Mouse (Mus musculus): ENCODE measurements around the gene Ptcra. TPM values are rescaled to one million over a fixed set of nuclear protein-coding genes. Genes with fewer than 3 reads are reported as not detected.

The Ptcra gene
- polyA plus RNA-seq, 1 experiment from 2014 or later, result 0.32 TPM

GRCm38 (mm10) chr17:46714756-46715481 is 48.6 kb downstream of the Ptcra start:
- WGBS, result 92% methylated on average over 11 of the region's 11 CpGs

DNA sequence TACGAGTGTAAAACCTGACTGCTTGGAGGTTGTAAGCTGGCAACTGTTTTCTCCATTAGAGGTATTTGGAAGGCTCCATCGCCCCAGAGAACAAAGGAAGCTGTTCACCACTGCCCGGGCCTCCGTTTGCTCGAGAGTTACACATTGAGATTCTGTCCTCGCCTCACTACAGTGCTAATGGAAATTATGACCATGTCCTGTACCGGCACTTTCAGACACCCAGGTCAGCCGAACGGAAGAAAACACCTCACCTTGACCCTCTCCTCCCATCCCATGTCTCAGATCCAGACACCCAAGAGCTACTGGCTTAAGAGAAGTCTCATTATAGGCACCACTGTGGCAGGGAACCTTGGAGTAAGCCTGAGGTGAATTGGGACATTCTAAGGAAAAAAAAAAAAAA is 49.7 kb downstream of the Ptcra start:
- no peak overlapping the region for H3K4me3 ChIP-seq (ENCODE audit: low read depth, low read length)
- WGBS, result 92% methylated on average over 9 of the region's 9 CpGs
- DNase-seq (ENCODE audit: low spot score) (no peak), ATAC-seq (replicated peaks; ENCODE audit: insufficient number of reproducible peaks, low FRiP score, low TSS enrichment, low read depth) (no peak)
- no peaks in the 10 kb centered on the region; the same call in none of the 2 replicates for H3K36me3 ChIP-seq (replicated peaks; ENCODE audit: control insufficient read depth, insufficient read depth, low read depth, low read length)
- no peaks in the 10 kb centered on the region for H3K9me3 ChIP-seq (replicated peaks; ENCODE audit: control insufficient read depth, low read length)
- no peaks in the 10 kb centered on the region for H3K27me3 ChIP-seq (ENCODE audit: control insufficient read depth, insufficient read depth, low read length)
- no peak overlapping the region for H3K4me2 ChIP-seq (ENCODE audit: low read depth, low read length)
- no peak overlapping the region for H3K27ac ChIP-seq (replicated peaks; ENCODE audit: low read depth, low read length)
- H3K9ac ChIP-seq (replicated peaks; ENCODE audit: low read length), result no peak overlapping the region
- no peaks in the 10 kb centered on the region for H3K4me1 ChIP-seq (ENCODE audit: control insufficient read depth, insufficient read depth, low read length)

More at GRCm38 (mm10) chr17:46714756-46715481, 48.6 kb downstream of the Ptcra start:
- DNase-seq (ENCODE audit: low spot score) (no peak), ATAC-seq (replicated peaks; ENCODE audit: insufficient number of reproducible peaks, low FRiP score, low TSS enrichment, low read depth) (no peak)
- Histone ChIP-seq H3K4me2 (ENCODE audit: low read depth, low read length) (no peak overlapping the region), H3K4me1 (ENCODE audit: control insufficient read depth, insufficient read depth, low read length) (no peaks in the 10 kb centered on the region), H3K36me3 (replicated peaks; ENCODE audit: control insufficient read depth, insufficient read depth, low read depth, low read length) (no peaks in the 10 kb centered on the region; the same call in none of the 2 replicates), H3K27me3 (ENCODE audit: control insufficient read depth, insufficient read depth, low read length) (no peaks in the 10 kb centered on the region), H3K27ac (replicated peaks; ENCODE audit: low read depth, low read length) (no peak overlapping the region), H3K9me3 (replicated peaks; ENCODE audit: control insufficient read depth, low read length) (no peaks in the 10 kb centered on the region), H3K9ac (replicated peaks; ENCODE audit: low read length) (no peak overlapping the region), H3K4me3 (ENCODE audit: low read depth, low read length) (no peak overlapping the region)

- WGBS, result 75% methylated on average over 7 of the region's 7 CpGs
- peak overlapping the region; percentile 87 for H3K4me2 ChIP-seq (ENCODE audit: low read depth, low read length)
- H3K9ac ChIP-seq (replicated peaks; ENCODE audit: low read length), result peak overlapping the region; percentile 85
- no peak for DNase-seq (ENCODE audit: low spot score)
- H3K36me3 ChIP-seq (replicated peaks; ENCODE audit: control insufficient read depth, insufficient read depth, low read depth, low read length), result no peaks in the 10 kb centered on the region; the same call in none of the 2 replicates
- ATAC-seq (replicated peaks; ENCODE audit: insufficient number of reproducible peaks, low FRiP score, low TSS enrichment, low read depth), result no peak
- no peaks in the 10 kb centered on the region for H3K27me3 ChIP-seq (ENCODE audit: control insufficient read depth, insufficient read depth, low read length)
- no peak overlapping the region for H3K27ac ChIP-seq (replicated peaks; ENCODE audit: low read depth, low read length)
- peak overlapping the region; percentile 97 for H3K4me3 ChIP-seq (ENCODE audit: low read depth, low read length)
- no peaks in the 10 kb centered on the region for H3K9me3 ChIP-seq (replicated peaks; ENCODE audit: control insufficient read depth, low read length)
- H3K4me1 ChIP-seq (ENCODE audit: control insufficient read depth, insufficient read depth, low read length), result no peaks in the 10 kb centered on the region
These were observed 51.1 kb downstream of the Ptcra start for GRCm38 (mm10) chr17:46712442-46712841.

- H3K27me3 ChIP-seq (ENCODE audit: control insufficient read depth, insufficient read depth, low read length), result no peaks in the 10 kb centered on the region
- peak; percentile 56; the same call in 1 of the 2 replicates for ATAC-seq (replicated peaks; ENCODE audit: insufficient number of reproducible peaks, low FRiP score, low TSS enrichment, low read depth)
- H3K4me1 ChIP-seq (ENCODE audit: control insufficient read depth, insufficient read depth, low read length), result no peaks in the 10 kb centered on the region
- peak; percentile 10 for DNase-seq (ENCODE audit: low spot score)
- H3K4me3 ChIP-seq (ENCODE audit: low read depth, low read length), result peak overlapping the region; percentile 97
- H3K36me3 ChIP-seq (replicated peaks; ENCODE audit: control insufficient read depth, insufficient read depth, low read depth, low read length), result no peaks in the 10 kb centered on the region; the same call in none of the 2 replicates
- H3K9ac ChIP-seq (replicated peaks; ENCODE audit: low read length), result peak overlapping the region; percentile 85
- no peaks in the 10 kb centered on the region for H3K9me3 ChIP-seq (replicated peaks; ENCODE audit: control insufficient read depth, low read length)
- peak overlapping the region; percentile 87 for H3K4me2 ChIP-seq (ENCODE audit: low read depth, low read length)
- H3K27ac ChIP-seq (replicated peaks; ENCODE audit: low read depth, low read length), result peak overlapping the region; percentile 56; the same call in 1 of the 2 replicates
- WGBS, result under 1% methylated on average over 75 of the region's 76 CpGs
These were observed 51.8 kb downstream of the Ptcra start for GRCm38 (mm10) chr17:46711612-46712271.

- no peaks in the 10 kb centered on the region; the same call in 1 of the 2 replicates for H3K36me3 ChIP-seq (replicated peaks; ENCODE audit: control insufficient read depth, insufficient read depth, low read depth, low read length)
- H3K9me3 ChIP-seq (replicated peaks; ENCODE audit: control insufficient read depth, low read length), result no peaks in the 10 kb centered on the region
- peak; percentile 98 for DNase-seq (ENCODE audit: low spot score)
- peak within 1 kb of the TSS; percentile 97 for H3K4me3 ChIP-seq (ENCODE audit: low read depth, low read length)
- WGBS, result 9% methylated on average over 36 of the region's 36 CpGs
- peak within 1 kb of the TSS; percentile 56; the same call in 1 of the 2 replicates for H3K27ac ChIP-seq (replicated peaks; ENCODE audit: low read depth, low read length)
- ATAC-seq (replicated peaks; ENCODE audit: insufficient number of reproducible peaks, low FRiP score, low TSS enrichment, low read depth), result peak; percentile 55
- peak within 1 kb of the TSS; percentile 85 for H3K9ac ChIP-seq (replicated peaks; ENCODE audit: low read length)
- no peaks in the 10 kb centered on the region for H3K4me1 ChIP-seq (ENCODE audit: control insufficient read depth, insufficient read depth, low read length)
- H3K27me3 ChIP-seq (ENCODE audit: control insufficient read depth, insufficient read depth, low read length), result no peaks in the 10 kb centered on the region
- peak within 1 kb of the TSS; percentile 87 for H3K4me2 ChIP-seq (ENCODE audit: low read depth, low read length)
These were observed 52.4 kb downstream of the Ptcra start, which contains the start of gene Pex6 for GRCm38 (mm10) chr17:46710959-46711597. TSS of gene Pex6 (plus strand) at chr17:46711463.

DNA sequence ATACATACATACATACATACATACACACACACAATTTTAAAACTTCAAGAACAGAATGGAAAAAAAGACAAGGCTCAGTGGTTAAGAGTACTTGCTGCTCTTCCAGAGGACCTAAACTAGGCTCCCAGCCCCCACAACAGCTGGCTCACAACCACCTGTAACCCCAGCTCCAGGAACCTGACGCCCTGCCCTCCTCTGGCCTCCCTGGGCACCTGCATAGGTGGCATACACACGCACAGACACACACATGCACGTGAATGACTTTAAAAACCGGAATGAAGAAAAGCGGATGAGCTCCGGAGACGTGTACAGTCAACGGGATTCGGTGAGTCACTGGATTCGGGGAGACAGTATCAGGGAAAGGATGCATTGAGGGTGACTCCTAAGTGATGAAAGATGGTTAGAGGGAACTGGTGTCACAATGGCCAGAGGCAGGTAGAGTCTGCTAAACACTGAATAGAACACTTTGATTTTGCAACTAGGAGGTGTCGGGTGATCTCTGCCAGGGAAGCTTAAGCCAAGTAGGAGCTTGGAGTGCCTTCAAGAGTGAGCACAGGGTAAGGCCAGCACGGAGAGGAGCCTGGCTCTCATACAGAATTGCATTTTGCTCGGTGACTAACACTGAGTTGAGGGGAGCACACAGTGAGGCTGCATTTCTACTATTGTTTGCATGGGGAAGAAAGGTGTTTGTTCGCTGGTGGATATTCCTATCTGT is 57.0 kb downstream of the Ptcra start:
- Histone ChIP-seq H3K4me2 (ENCODE audit: low read depth, low read length) (no peak overlapping the region), H3K9ac (replicated peaks; ENCODE audit: low read length) (no peak overlapping the region), H3K4me3 (ENCODE audit: low read depth, low read length) (no peak overlapping the region), H3K27me3 (ENCODE audit: control insufficient read depth, insufficient read depth, low read length) (no peaks in the 10 kb centered on the region), H3K9me3 (replicated peaks; ENCODE audit: control insufficient read depth, low read length) (no peaks in the 10 kb centered on the region), H3K4me1 (ENCODE audit: control insufficient read depth, insufficient read depth, low read length) (peaks cover 10% of the 10 kb centered on the region), H3K36me3 (replicated peaks; ENCODE audit: control insufficient read depth, insufficient read depth, low read depth, low read length) (no peaks in the 10 kb centered on the region), H3K27ac (replicated peaks; ENCODE audit: low read depth, low read length) (no peak overlapping the region)
- DNase-seq (ENCODE audit: low spot score) (no peak), ATAC-seq (replicated peaks; ENCODE audit: insufficient number of reproducible peaks, low FRiP score, low TSS enrichment, low read depth) (no peak)
- 91% methylated on average over 14 of the region's 14 CpGs for WGBS
